ENCODE assay signal across 1 mouse cellular context in the genomic region with DNA sequence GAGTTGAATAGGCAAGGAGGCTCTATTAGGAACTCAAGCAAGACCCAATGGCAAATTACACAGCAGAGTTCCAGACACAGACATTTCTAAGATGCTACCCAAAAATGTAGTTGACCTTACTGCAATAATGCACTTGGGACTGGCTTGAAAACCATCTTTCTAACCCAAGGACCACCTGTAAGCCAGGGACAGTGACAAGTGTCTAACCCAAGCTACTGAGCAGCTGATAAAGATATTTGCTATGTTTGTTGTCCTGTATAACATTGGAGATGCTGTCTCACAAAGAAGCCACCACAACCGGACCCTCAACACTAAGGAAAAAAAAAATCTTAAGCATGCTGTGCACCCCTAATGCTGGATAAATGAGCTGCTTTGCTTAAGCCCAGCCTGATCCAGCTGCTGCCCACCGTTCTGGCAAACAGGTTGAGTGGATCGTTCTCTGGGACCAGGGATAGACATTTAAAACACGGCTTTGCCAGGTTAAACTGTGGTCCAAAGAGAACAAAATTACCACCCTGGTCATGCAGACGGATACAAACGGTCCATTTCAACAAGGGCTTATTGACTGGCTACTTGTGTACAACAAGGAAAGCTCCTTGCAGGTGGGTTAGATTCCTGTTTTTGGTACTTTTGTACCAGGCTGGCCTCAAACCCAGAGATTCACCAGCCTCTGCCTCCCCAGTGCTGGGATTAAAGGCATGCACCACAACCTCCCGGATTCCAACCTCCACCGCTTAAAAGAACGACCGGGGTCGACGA.
TF ChIP-seq lines count a peak whose summit lies in the region.

No protein-coding gene starts in this region.

TF ChIP-seq in MEL, 35 proteins besides CTCF, POLR2A, EP300 and RAD21:
- TF ChIP-seq ZMIZ1 (IDR thresholded peaks at IDR 0.05; ENCODE audit: low read depth, low read length), result no peak; the same call in 1 of the 2 replicates
- no peak; the same call in 1 of the 2 replicates for TF ChIP-seq NRF1 (IDR thresholded peaks at IDR 0.05; ENCODE audit: insufficient read depth, low read depth, low read length, poor library complexity, severe bottlenecking)
- 0 out of 2 replicates have a peak, but pooled peaks have one; percentile 21 for TF ChIP-seq JUND (IDR thresholded peaks at IDR 0.05; ENCODE audit: low read depth, low read length)
- TF ChIP-seq SIN3A (IDR thresholded peaks at IDR 0.05; ENCODE audit: low read length), result peak; percentile 10; the same call in 1 of the 2 replicates
- no peak for TF ChIP-seq CHD1 (IDR thresholded peaks at IDR 0.05; ENCODE audit: low read depth, low read length)
- TF ChIP-seq POLR2AphosphoS5 (IDR thresholded peaks at IDR 0.05; ENCODE audit: borderline replicate concordance, low read depth, low read length), result no peak
- TF ChIP-seq ZNF384 (IDR thresholded peaks at IDR 0.05; ENCODE audit: low read depth, low read length), result peak; percentile 24; the same call in 1 of the 2 replicates
- TF ChIP-seq MAX (IDR thresholded peaks at IDR 0.05; ENCODE audit: low read length), result peak; percentile 19; the same call in 1 of the 2 replicates
- TF ChIP-seq MYB (IDR thresholded peaks at IDR 0.05; ENCODE audit: low read depth, low read length), result peak; percentile 26; the same call in 1 of the 2 replicates
- no peak for TF ChIP-seq RCOR1 (IDR thresholded peaks at IDR 0.05; ENCODE audit: low read depth, low read length)
- TF ChIP-seq SMC3 (IDR thresholded peaks at IDR 0.05; ENCODE audit: low read depth, low read length), result 0 out of 2 replicates have a peak, but pooled peaks have one; percentile 10
- TF ChIP-seq BHLHE40 (IDR thresholded peaks at IDR 0.05; ENCODE audit: borderline replicate concordance, low read depth, low read length), result 0 out of 2 replicates have a peak, but pooled peaks have one; percentile 6
- TF ChIP-seq USF1 (IDR thresholded peaks at IDR 0.05; ENCODE audit: low read depth, low read length), result no peak
- no peak for TF ChIP-seq GABPA (IDR thresholded peaks at IDR 0.05; ENCODE audit: low read depth, low read length)
- no peak for TF ChIP-seq E2F4 (IDR thresholded peaks at IDR 0.05; ENCODE audit: borderline replicate concordance, low read depth, low read length)
- no peak; the same call in 1 of the 2 replicates for TF ChIP-seq NELFE (IDR thresholded peaks at IDR 0.05; ENCODE audit: low read depth, low read length)
- TF ChIP-seq POLR2AphosphoS2 (IDR thresholded peaks at IDR 0.05; ENCODE audit: low read length), result no peak; the same call in 1 of the 2 replicates
